Mouse (Mus musculus) midbrain, embryonic 12.5 days (tissue): ENCODE measurements around the gene Dpf3. TPM values are rescaled to one million over a fixed set of nuclear protein-coding genes. Genes with fewer than 3 reads are reported as not detected.

ENCODE experiments used
- ATAC-seq: fragments of 200-750 bp; cut with Nextera tagmentation; 2 replicates; pipeline ENCODE4 v1.8.0; 2017; ENCODE audit warnings: low read depth, moderate TSS enrichment, moderate library complexity; ENCODE audit not compliant: low FRiP score
- H3K27ac ChIP-seq: fragments of 300-500 bp; sonication (generic); replicated peaks from 2 replicates; pipeline ENCODE4 v1.5.1; 2016; ENCODE audit warnings: mild to moderate bottlenecking
- H3K27me3 ChIP-seq: fragments of 300-500 bp; sonication (generic); 2 replicates; pipeline ENCODE4 v1.6.1; 2016; ENCODE audit warnings: mild to moderate bottlenecking
- H3K36me3 ChIP-seq: fragments of 300-500 bp; sonication (generic); 2 replicates; pipeline ENCODE4 v1.6.1; 2016
- H3K4me1 ChIP-seq: fragments of 300-500 bp; sonication (generic); 2 replicates; pipeline ENCODE4 v1.6.1; 2016
- H3K4me2 ChIP-seq: fragments of 300-500 bp; sonication (generic); replicated peaks from 2 replicates; pipeline ENCODE4 v1.6.1; 2016; ENCODE audit warnings: mild to moderate bottlenecking, moderate library complexity
- H3K4me3 ChIP-seq: fragments of 300-500 bp; sonication (generic); 2 replicates; pipeline ENCODE4 v1.5.1; 2016; ENCODE audit warnings: mild to moderate bottlenecking
- H3K9ac ChIP-seq: fragments of 300-500 bp; sonication (generic); replicated peaks from 2 replicates; pipeline ENCODE4 v1.6.1; 2016; ENCODE audit warnings: mild to moderate bottlenecking, moderate library complexity
- H3K9me3 ChIP-seq: fragments of 300-500 bp; sonication (generic); 2 replicates; pipeline ENCODE4 v1.6.1; 2016; ENCODE audit warnings: mild to moderate bottlenecking
- WGBS: fragments of 180-500 bp; shearing (Covaris S2); methylation state at CpG from one replicate; pipeline ENCODE4 v1.1.7; 2016; 5-methylcytosine and 5-hydroxymethylcytosine counted together
- polyA plus RNA-seq: library from polyadenylated mRNA; unstranded; fragments of >200 nt; fragmentation: Nextera tagmentation; extraction: Ambion mirVana; gene quantifications from 2 replicates; pipeline ENCODE4 v1.2.1, GENCODE M21; 2016

Gene Dpf3
- polyA plus RNA-seq, 1 experiment from 2014 or later = 19.3 TPM

GRCm38 (mm10) chr12:83521083-83521482 lies 33.6 kb upstream of the Dpf3 start:
- Histone ChIP-seq H3K36me3 (no peaks in the 10 kb centered on the region), H3K4me1 (peaks cover 14% of the 10 kb centered on the region), H3K9ac (peak overlapping the region; percentile 72; the same call in 1 of the 2 replicates), H3K27ac (no peak overlapping the region), H3K9me3 (no peaks in the 10 kb centered on the region), H3K27me3 (0 out of 2 replicates have a peak, but pooled peaks cover 4% of the 10 kb centered on the region), H3K4me2 (peak overlapping the region; percentile 73), H3K4me3 (peak overlapping the region; percentile 74)
- 51% methylated on average over 8 of the region's 8 CpGs for WGBS
- ATAC-seq = no peak

- H3K27me3 ChIP-seq = 0 out of 2 replicates have a peak, but pooled peaks cover 4% of the 10 kb centered on the region
- H3K4me1 ChIP-seq = peaks cover 14% of the 10 kb centered on the region
- no peaks in the 10 kb centered on the region for H3K36me3 ChIP-seq
- peak within 1 kb of the TSS; percentile 73 for H3K4me2 ChIP-seq
- peak; percentile 99 for ATAC-seq
- peak within 1 kb of the TSS; percentile 61; the same call in 1 of the 2 replicates for H3K27ac ChIP-seq
- H3K9ac ChIP-seq = peak within 1 kb of the TSS; percentile 72
- under 1% methylated on average over 32 of the region's 32 CpGs for WGBS
- H3K4me3 ChIP-seq = peak within 1 kb of the TSS; percentile 74
- no peaks in the 10 kb centered on the region for H3K9me3 ChIP-seq
These were observed 32.9 kb upstream of the Dpf3 start, which contains the start of gene Dcaf4 for GRCm38 (mm10) chr12:83520311-83520890. Dcaf4 (plus strand) TSS chr12:83520466.

GRCm38 (mm10) chr12:83517580-83517979 lies 30.1 kb upstream of the Dpf3 start:
- Histone ChIP-seq H3K9ac (no peak overlapping the region), H3K27me3 (0 out of 2 replicates have a peak, but pooled peaks cover 4% of the 10 kb centered on the region), H3K36me3 (no peaks in the 10 kb centered on the region), H3K4me3 (no peak overlapping the region), H3K9me3 (no peaks in the 10 kb centered on the region), H3K4me1 (peaks cover 20% of the 10 kb centered on the region), H3K27ac (no peak overlapping the region), H3K4me2 (no peak overlapping the region)
- WGBS = 89% methylated on average over 3 of the region's 3 CpGs
- ATAC-seq = no peak

DNA sequence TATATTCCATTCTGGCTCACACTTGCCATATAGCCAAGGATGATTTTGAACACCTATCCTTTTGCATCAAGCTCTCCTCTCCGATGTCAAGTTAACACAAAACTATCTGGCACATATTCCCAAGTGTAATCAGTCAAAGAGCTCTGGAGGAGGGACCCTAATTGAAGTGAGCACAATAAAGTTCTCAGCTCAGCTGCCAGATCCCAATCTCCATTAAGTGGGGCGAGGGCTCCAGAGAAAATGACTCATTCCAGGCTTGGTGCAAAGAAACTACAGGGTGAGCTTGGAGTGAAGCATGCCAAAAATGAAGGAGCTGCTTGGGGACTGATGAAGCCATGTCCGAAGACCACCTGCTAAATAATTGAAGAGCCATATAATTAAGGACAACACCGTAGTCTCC lies 26.7 kb upstream of the Dpf3 start:
- no peaks in the 10 kb centered on the region for H3K9me3 ChIP-seq
- H3K4me2 ChIP-seq = no peak overlapping the region
- H3K27me3 ChIP-seq = no peaks in the 10 kb centered on the region
- no peak overlapping the region for H3K9ac ChIP-seq
- H3K4me1 ChIP-seq = 0 out of 2 replicates have a peak, but pooled peaks cover 11% of the 10 kb centered on the region
- WGBS = 70% methylated on average over 4 of the region's 4 CpGs
- H3K4me3 ChIP-seq = no peak overlapping the region
- H3K36me3 ChIP-seq = no peaks in the 10 kb centered on the region
- no peak overlapping the region for H3K27ac ChIP-seq
- ATAC-seq = no peak

DNA sequence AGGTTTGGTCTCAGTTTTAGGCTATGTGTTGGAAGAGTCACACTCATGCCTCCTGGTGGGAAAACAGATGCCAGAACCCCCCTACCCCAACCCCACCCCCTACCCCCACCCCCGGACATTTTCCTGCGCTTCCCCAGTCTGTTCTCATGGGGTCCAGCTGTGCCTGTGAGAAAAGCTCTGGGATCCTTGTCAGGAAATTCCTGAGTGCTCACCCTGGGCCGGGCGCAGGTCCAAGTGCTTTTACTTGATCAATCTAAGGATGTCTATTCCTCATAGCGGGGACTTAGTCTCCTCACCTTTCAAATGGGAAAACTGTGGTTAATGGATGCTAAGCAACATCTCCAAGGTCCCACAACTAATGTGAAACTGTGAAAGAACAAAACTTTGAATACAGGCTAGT lies 25.7 kb upstream of the Dpf3 start:
- Histone ChIP-seq H3K36me3 (no peaks in the 10 kb centered on the region), H3K9ac (no peak overlapping the region), H3K27ac (peak overlapping the region; percentile 39), H3K4me2 (no peak overlapping the region), H3K9me3 (no peaks in the 10 kb centered on the region), H3K4me3 (no peak overlapping the region), H3K4me1 (0 out of 2 replicates have a peak, but pooled peaks cover 11% of the 10 kb centered on the region), H3K27me3 (no peaks in the 10 kb centered on the region)
- no peak for ATAC-seq
- WGBS = 47% methylated on average over 5 of the region's 5 CpGs

- ATAC-seq = no peak
- Histone ChIP-seq H3K27ac (peak overlapping the region; percentile 39; the same call in 1 of the 2 replicates), H3K36me3 (no peaks in the 10 kb centered on the region), H3K4me3 (no peak overlapping the region), H3K9me3 (no peaks in the 10 kb centered on the region), H3K9ac (no peak overlapping the region), H3K4me2 (no peak overlapping the region), H3K4me1 (0 out of 2 replicates have a peak, but pooled peaks cover 11% of the 10 kb centered on the region), H3K27me3 (no peaks in the 10 kb centered on the region)
- WGBS = 60% methylated on average over 4 of the region's 4 CpGs
These were observed 25.3 kb upstream of the Dpf3 start for GRCm38 (mm10) chr12:83512783-83513182.

DNA sequence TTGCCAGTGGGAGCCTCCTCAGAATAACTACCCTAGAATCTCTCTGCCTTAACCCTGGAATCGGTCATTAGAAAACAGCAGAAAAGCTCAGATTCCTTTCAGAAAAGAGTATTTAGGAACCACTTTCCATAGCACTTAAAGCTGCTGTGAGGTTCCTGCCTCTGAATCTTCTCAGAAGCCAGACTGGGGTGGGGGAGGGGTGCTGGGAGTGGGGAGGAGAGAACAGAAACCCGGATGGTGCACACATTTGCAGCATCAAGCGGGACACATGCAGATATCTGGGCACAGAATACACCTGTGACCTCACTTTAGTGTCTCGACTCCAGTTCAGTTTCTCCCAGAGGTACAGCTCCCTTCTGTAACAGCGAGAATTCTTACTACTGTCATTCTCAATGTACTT lies 23.1 kb upstream of the Dpf3 start:
- Histone ChIP-seq H3K4me1 (0 out of 2 replicates have a peak, but pooled peaks cover 11% of the 10 kb centered on the region), H3K27ac (no peak overlapping the region), H3K4me3 (no peak overlapping the region), H3K27me3 (no peaks in the 10 kb centered on the region), H3K36me3 (no peaks in the 10 kb centered on the region), H3K4me2 (no peak overlapping the region), H3K9ac (no peak overlapping the region), H3K9me3 (no peaks in the 10 kb centered on the region)
- 85% methylated on average over 5 of the region's 5 CpGs for whole genome bisulfite sequencing
- ATAC-seq = no peak

DNA sequence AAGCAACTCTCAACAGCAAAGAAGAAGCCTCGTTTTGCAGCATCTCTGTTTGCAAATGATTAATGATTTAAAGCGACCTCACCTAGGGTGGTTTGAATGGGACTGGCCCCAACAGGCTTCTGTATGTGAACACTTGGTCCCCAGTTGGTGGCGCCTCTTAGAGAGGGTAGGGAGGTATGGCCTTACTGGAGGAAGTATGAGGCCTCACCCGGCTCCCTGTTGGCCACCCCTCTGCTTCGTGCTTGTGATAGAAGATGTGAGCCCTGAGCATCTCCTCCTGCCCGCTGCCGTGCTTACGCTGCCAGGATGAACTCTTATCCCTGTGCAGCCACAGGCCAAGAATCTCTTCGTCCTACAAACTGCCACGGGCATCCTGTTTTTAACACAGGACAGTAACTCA lies 19.0 kb upstream of the Dpf3 start:
- Histone ChIP-seq H3K9me3 (no peaks in the 10 kb centered on the region), H3K4me2 (no peak overlapping the region), H3K36me3 (no peaks in the 10 kb centered on the region), H3K27me3 (no peaks in the 10 kb centered on the region; the same call in 1 of the 2 replicates), H3K4me3 (no peak overlapping the region), H3K27ac (no peak overlapping the region), H3K4me1 (no peaks in the 10 kb centered on the region), H3K9ac (no peak overlapping the region)
- ATAC-seq = no peak
- WGBS = 82% methylated on average over 10 of the region's 10 CpGs

DNA sequence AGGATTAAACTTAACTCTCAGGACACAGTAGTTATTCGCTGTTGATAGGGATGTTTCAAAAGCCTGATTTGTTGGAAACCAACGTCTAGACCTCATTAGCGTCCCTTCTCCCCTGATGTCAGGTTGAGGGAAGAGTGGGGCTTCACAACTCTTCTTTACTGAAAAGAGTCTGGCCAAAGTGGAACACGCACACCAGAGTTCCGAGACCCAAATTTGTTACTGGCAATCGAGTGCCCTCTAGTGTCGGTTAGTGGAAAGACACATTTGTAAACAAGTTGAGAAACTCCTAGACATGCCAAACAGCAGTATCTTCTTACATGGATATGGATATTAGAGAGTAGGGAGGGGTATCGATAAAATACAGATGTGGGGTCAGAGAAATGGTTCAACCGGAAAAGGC lies 14.7 kb upstream of the Dpf3 start:
- Histone ChIP-seq H3K9ac (no peak overlapping the region), H3K4me2 (no peak overlapping the region), H3K27me3 (no peaks in the 10 kb centered on the region; the same call in 1 of the 2 replicates), H3K9me3 (no peaks in the 10 kb centered on the region), H3K36me3 (no peaks in the 10 kb centered on the region), H3K27ac (no peak overlapping the region), H3K4me3 (no peak overlapping the region), H3K4me1 (no peaks in the 10 kb centered on the region)
- no peak for ATAC-seq
- 8% methylated on average over 9 of the region's 9 CpGs for WGBS

DNA sequence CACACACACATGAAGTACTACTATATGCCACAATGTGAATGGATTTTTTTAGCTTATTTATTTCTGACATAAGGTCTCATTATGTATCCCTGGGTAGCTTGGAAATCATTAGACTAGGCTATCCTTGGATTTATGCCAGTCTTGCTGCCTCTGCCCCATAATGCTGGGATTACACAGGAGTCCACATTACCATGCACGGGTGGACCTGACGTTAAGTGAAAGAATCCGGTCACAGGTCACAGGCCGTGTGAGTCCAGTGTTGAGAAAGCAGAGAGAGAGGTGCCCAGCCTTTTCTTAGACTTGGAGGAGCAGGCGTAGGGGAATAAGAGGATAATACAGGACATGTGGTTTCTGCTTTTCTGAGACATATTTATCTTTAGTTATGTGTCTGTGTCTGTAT lies 11.7 kb upstream of the Dpf3 start:
- Histone ChIP-seq H3K4me2 (no peak overlapping the region), H3K27me3 (no peaks in the 10 kb centered on the region; the same call in 1 of the 2 replicates), H3K4me3 (no peak overlapping the region), H3K36me3 (no peaks in the 10 kb centered on the region), H3K27ac (no peak overlapping the region), H3K9me3 (no peaks in the 10 kb centered on the region), H3K9ac (no peak overlapping the region), H3K4me1 (no peaks in the 10 kb centered on the region)
- WGBS = 68% methylated on average over 5 of the region's 5 CpGs
- ATAC-seq = no peak

- no peaks in the 10 kb centered on the region for H3K36me3 ChIP-seq
These were observed 10.4 kb upstream of the Dpf3 start for GRCm38 (mm10) chr12:83497959-83498358.

DNA sequence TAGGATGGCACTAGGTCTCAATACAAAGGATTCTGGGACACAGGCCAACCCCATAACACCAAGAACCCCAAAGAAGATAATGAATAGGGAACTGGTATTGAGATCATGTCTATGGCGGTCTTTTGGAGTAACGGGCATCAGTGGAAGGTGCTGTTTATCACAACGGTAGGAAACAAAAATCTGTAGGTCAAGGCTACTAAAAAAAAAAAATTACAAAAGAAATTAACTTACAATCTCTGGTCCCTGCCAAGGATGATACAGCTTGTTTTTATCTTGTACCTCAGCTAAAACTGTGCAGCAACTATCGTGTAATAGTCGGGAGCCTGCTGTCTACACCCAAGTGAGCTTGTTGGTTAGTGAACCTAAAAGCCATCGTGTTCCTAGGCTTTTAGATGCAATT lies 9.2 kb upstream of the Dpf3 start:
- 95% methylated on average over 6 of the region's 6 CpGs for WGBS
- Histone ChIP-seq H3K4me2 (no peak overlapping the region), H3K9me3 (no peaks in the 10 kb centered on the region), H3K27ac (no peak overlapping the region), H3K9ac (no peak overlapping the region), H3K36me3 (no peaks in the 10 kb centered on the region), H3K4me3 (no peak overlapping the region), H3K4me1 (no peaks in the 10 kb centered on the region), H3K27me3 (no peaks in the 10 kb centered on the region; the same call in 1 of the 2 replicates)
- ATAC-seq = no peak

More at GRCm38 (mm10) chr12:83497959-83498358, 10.4 kb upstream of the Dpf3 start:
- H3K4me3 ChIP-seq = no peak overlapping the region
- WGBS = 78% methylated on average over 3 of the region's 3 CpGs
- H3K9me3 ChIP-seq = no peaks in the 10 kb centered on the region
- no peak overlapping the region for H3K9ac ChIP-seq
- H3K27ac ChIP-seq = no peak overlapping the region
- no peak overlapping the region for H3K4me2 ChIP-seq
- no peaks in the 10 kb centered on the region; the same call in 1 of the 2 replicates for H3K27me3 ChIP-seq
- H3K4me1 ChIP-seq = no peaks in the 10 kb centered on the region
- ATAC-seq = no peak
